Comparison of ENCODE assay signal across 9 mouse cellular contexts in genomic region chr13:57549743-57550142, GRCm38 (mm10).
DNase-seq lines count a peak whose midpoint lies in the region; ATAC-seq and TF ChIP-seq lines count a peak whose summit lies in the region.
"Had no signal": no experiment of that assay in that cellular context is flagged by ENCODE, and none has a peak within 500 bp of the region (broad histone marks: within the 10 kb centered on the region; RNA-seq: fewer than 3 reads in every experiment).

No protein-coding gene starts in this region.

- no peaks in the 10 kb centered on the region for H3K36me3 ChIP-seq in lung, embryonic 14.5 days (ENCODE audit: insufficient read depth)
- H3K36me3 ChIP-seq in hindbrain, postnatal 0 days (ENCODE audit: insufficient read depth, low read length): no peaks in the 10 kb centered on the region

- H3K4me3 ChIP-seq in lung, embryonic 14.5 days (ENCODE audit: low read depth, low read length): no peak overlapping the region
- H3K4me3 ChIP-seq in hindbrain, postnatal 0 days (ENCODE audit: low read length): no peak overlapping the region

- WGBS in lung, embryonic 14.5 days: 21% methylated on average over 5 of the region's 5 CpGs
- WGBS in hindbrain, postnatal 0 days: 33% methylated on average over 5 of the region's 5 CpGs

- TF ChIP-seq CTCF in lung, embryonic 14.5 days (IDR thresholded peaks at IDR 0.05; ENCODE audit: low read depth): peak; percentile 82
- peak; percentile 83 for TF ChIP-seq CTCF in hindbrain, postnatal 0 days (IDR thresholded peaks at IDR 0.05; ENCODE audit: low read depth)

- no peak overlapping the region for H3K27ac ChIP-seq in lung, embryonic 14.5 days (ENCODE audit: low read depth)
- H3K27ac ChIP-seq in hindbrain, postnatal 0 days: no peak overlapping the region

- no peak overlapping the region for H3K4me2 ChIP-seq in lung, embryonic 14.5 days
- no peak overlapping the region for H3K4me2 ChIP-seq in hindbrain, postnatal 0 days (ENCODE audit: low read depth, low read length)

- H3K4me1 ChIP-seq in lung, embryonic 14.5 days (ENCODE audit: insufficient read depth): no peaks in the 10 kb centered on the region
- H3K4me1 ChIP-seq in hindbrain, postnatal 0 days (ENCODE audit: insufficient read depth, low read length): no peaks in the 10 kb centered on the region

- no peaks in the 10 kb centered on the region for H3K9me3 ChIP-seq in lung, embryonic 14.5 days (ENCODE audit: low read depth, low read length)
- H3K9me3 ChIP-seq in hindbrain, postnatal 0 days (ENCODE audit: low read length): no peaks in the 10 kb centered on the region

- DNase-seq in frontal cortex, postnatal 25 days (ENCODE audit: low spot score in 2 of 2): no peak
- peak; percentile 74 for DNase-seq in lung, embryonic 14.5 days
- no peak for DNase-seq in lung, adult 18-20 months
- peak; percentile 62 for DNase-seq in hindbrain, postnatal 0 days (ENCODE audit: low spot score)
- peak; percentile 74 for DNase-seq in retina, postnatal 1 day
- no peak for DNase-seq in ovary, postnatal 36 days (ENCODE audit: low spot score)
- no peak for DNase-seq in thymus, postnatal 25 days

- 0 out of 2 replicates have a peak, but pooled peaks cover 5% of the 10 kb centered on the region for H3K27me3 ChIP-seq in lung, embryonic 14.5 days (ENCODE audit: insufficient read depth, low read length)
- no peaks in the 10 kb centered on the region for H3K27me3 ChIP-seq in hindbrain, postnatal 0 days (ENCODE audit: insufficient read depth, low read length)
- H3K27me3 ChIP-seq: CH12.LX had no signal

- no peak overlapping the region for H3K9ac ChIP-seq in lung, embryonic 14.5 days
- no peak overlapping the region for H3K9ac ChIP-seq in hindbrain, postnatal 0 days (replicated peaks; ENCODE audit: low read length)

- ATAC-seq in frontal cortex, adult (ENCODE audit: low TSS enrichment): peak; percentile 29; the same call in 1 of the 2 replicates
- no peak for ATAC-seq in lung, embryonic 14.5 days (ENCODE audit: insufficient read depth)
- ATAC-seq in hindbrain, postnatal 0 days: peak; percentile 58

Comparison
In these comparisons a context has a peak if more than half of its experiments do, and no peak if none do; other contexts are left out.
1. DNase-seq: peak in lung, embryonic 14.5 days (single experiment), hindbrain, postnatal 0 days (single experiment) and retina, postnatal 1 day (single experiment); none in frontal cortex, postnatal 25 days (0 of 2), lung, adult 18-20 months (0 of 2), ovary, postnatal 36 days (single experiment) and thymus, postnatal 25 days (single experiment).